Comparison of ENCODE assay signal across 15 mouse cellular contexts in the genomic region with DNA sequence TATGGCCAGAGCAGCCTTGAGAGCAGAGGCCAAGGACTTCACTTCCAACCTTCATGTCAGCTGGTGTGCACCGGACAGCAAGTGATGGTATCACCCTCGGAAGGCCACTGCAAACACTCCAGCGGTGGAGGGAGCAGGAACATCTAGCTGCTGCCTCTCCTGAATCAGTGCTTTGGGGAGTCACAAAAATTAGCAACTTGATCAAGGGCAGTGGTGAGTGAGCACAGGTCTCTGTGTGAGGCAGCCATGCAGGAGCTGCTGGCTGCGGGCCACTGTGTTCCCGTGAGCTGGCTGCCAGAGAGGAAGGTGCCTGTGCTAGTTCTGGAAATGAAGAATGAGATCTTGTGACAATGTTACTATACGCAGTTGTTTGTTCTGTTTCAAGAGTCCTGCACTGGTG. TPM values are rescaled to one million over a fixed set of nuclear protein-coding genes. Genes with fewer than 3 reads are reported as not detected.
DNase-seq lines count a peak whose midpoint lies in the region; ATAC-seq and TF ChIP-seq lines count a peak whose summit lies in the region.
"Had no signal": no experiment of that assay in that cellular context is flagged by ENCODE, and none has a peak within 500 bp of the region (broad histone marks: within the 10 kb centered on the region; RNA-seq: fewer than 3 reads in every experiment).

No protein-coding gene starts in this region.

- no peak overlapping the region for H3K4me2 ChIP-seq in kidney, embryonic 16.5 days (replicated peaks; ENCODE audit: low read depth, low read length)
- no peak overlapping the region for H3K4me2 ChIP-seq in forebrain, embryonic 12.5 days
- H3K4me2 ChIP-seq: embryonic facial prominence, embryonic 12.5 days; intestine, embryonic 15.5 days; limb, embryonic 12.5 days; liver, embryonic 15.5 days; midbrain, embryonic 11.5 days; neural tube, embryonic 15.5 days had no signal

- TF ChIP-seq POLR2A in kidney, adult 2 months (IDR thresholded peaks at IDR 0.05; ENCODE audit: low read depth, low read length) = no peak
- no peak for TF ChIP-seq POLR2A in testis, adult 2 months (IDR thresholded peaks at IDR 0.05; ENCODE audit: control insufficient read depth, low read depth, low read length)

- H3K9ac ChIP-seq in kidney, embryonic 16.5 days (replicated peaks; ENCODE audit: low read length) = no peak overlapping the region
- no peak overlapping the region for H3K9ac ChIP-seq in forebrain, embryonic 12.5 days
- H3K9ac ChIP-seq: embryonic facial prominence, embryonic 12.5 days; intestine, embryonic 15.5 days; limb, embryonic 12.5 days; liver, embryonic 15.5 days; neural tube, embryonic 15.5 days had no signal

- ATAC-seq in cerebellum, adult (ENCODE audit: insufficient number of reproducible peaks, low FRiP score, low TSS enrichment) = no peak
- no peak for ATAC-seq in kidney, embryonic 16.5 days (ENCODE audit: low FRiP score, low TSS enrichment)
- no peak for ATAC-seq in inflammation-experienced regulatory T-cells, adult 6 months
- ATAC-seq in forebrain, embryonic 12.5 days (ENCODE audit: low FRiP score) = no peak
- ATAC-seq: activated CD4-positive, CD25-positive, alpha-beta regulatory T cell, adult 4 months; intestine, embryonic 15.5 days had no signal

- intact Hi-C loops in heart, postnatal 10 days (cut with DNase I) = no loop called here

- H3K27me3 ChIP-seq in kidney, adult 2 months (replicated peaks; ENCODE audit: control insufficient read depth, insufficient read depth, low read length) = no peaks in the 10 kb centered on the region
- H3K27me3 ChIP-seq in kidney, embryonic 16.5 days (ENCODE audit: insufficient read depth, low read length) = no peaks in the 10 kb centered on the region
- no peaks in the 10 kb centered on the region for H3K27me3 ChIP-seq in testis, adult 2 months (ENCODE audit: control insufficient read depth, insufficient read depth, low read length)
- no peaks in the 10 kb centered on the region for H3K27me3 ChIP-seq in forebrain, embryonic 12.5 days
- H3K27me3 ChIP-seq: embryonic facial prominence, embryonic 12.5 days; intestine, embryonic 15.5 days; limb, embryonic 12.5 days; liver, embryonic 15.5 days; neural tube, embryonic 15.5 days had no signal

- no peaks in the 10 kb centered on the region for H3K36me3 ChIP-seq in kidney, adult 2 months (ENCODE audit: control insufficient read depth, insufficient read depth, low read length)
- no peaks in the 10 kb centered on the region for H3K36me3 ChIP-seq in kidney, embryonic 16.5 days (ENCODE audit: insufficient read depth, low read length)
- H3K36me3 ChIP-seq in testis, adult 2 months (ENCODE audit: control insufficient read depth, insufficient read depth, low read length) = no peaks in the 10 kb centered on the region
- 0 out of 2 replicates have a peak, but pooled peaks cover 3% of the 10 kb centered on the region for H3K36me3 ChIP-seq in forebrain, embryonic 12.5 days (replicated peaks)
- H3K36me3 ChIP-seq: embryonic facial prominence, embryonic 12.5 days; intestine, embryonic 15.5 days; liver, embryonic 15.5 days; neural tube, embryonic 15.5 days had no signal

- no peak overlapping the region for H3K4me3 ChIP-seq in kidney, adult 2 months (ENCODE audit: insufficient read depth, low read depth, low read length)
- H3K4me3 ChIP-seq in kidney, embryonic 16.5 days (ENCODE audit: low read length) = no peak overlapping the region
- peak overlapping the region; percentile 31; the same call in 1 of the 2 replicates for H3K4me3 ChIP-seq in testis, adult 2 months (ENCODE audit: control insufficient read depth, low read depth, low read length)
- H3K4me3 ChIP-seq in forebrain, embryonic 12.5 days (replicated peaks) = no peak overlapping the region
- H3K4me3 ChIP-seq: embryonic facial prominence, embryonic 12.5 days; intestine, embryonic 15.5 days; limb, embryonic 12.5 days; liver, embryonic 15.5 days; neural tube, embryonic 15.5 days had no signal

- H3K9me3 ChIP-seq in kidney, embryonic 16.5 days (ENCODE audit: low read length) = no peaks in the 10 kb centered on the region
- 0 out of 2 replicates have a peak, but pooled peaks cover 8% of the 10 kb centered on the region for H3K9me3 ChIP-seq in forebrain, embryonic 12.5 days
- H3K9me3 ChIP-seq: embryonic facial prominence, embryonic 12.5 days; intestine, embryonic 15.5 days; liver, embryonic 15.5 days; neural tube, embryonic 15.5 days had no signal

- 58% methylated on average over 6 of the region's 6 CpGs for WGBS in kidney, adult 2 months
- WGBS in kidney, embryonic 16.5 days = 84% methylated on average over 6 of the region's 6 CpGs
- WGBS in forebrain, embryonic 12.5 days = 90% methylated on average over 6 of the region's 6 CpGs

- no peaks in the 10 kb centered on the region for H3K4me1 ChIP-seq in kidney, adult 2 months (ENCODE audit: control insufficient read depth, insufficient read depth, low read length)
- no peaks in the 10 kb centered on the region for H3K4me1 ChIP-seq in kidney, embryonic 16.5 days (ENCODE audit: insufficient read depth, low read length)
- no peaks in the 10 kb centered on the region for H3K4me1 ChIP-seq in testis, adult 2 months (ENCODE audit: control insufficient read depth, insufficient read depth, low read length)
- H3K4me1 ChIP-seq in forebrain, embryonic 12.5 days = no peaks in the 10 kb centered on the region
- H3K4me1 ChIP-seq: intestine, embryonic 15.5 days; liver, embryonic 15.5 days; neural tube, embryonic 15.5 days had no signal

- TF ChIP-seq CTCF in kidney, adult 2 months (conservative IDR thresholded peaks at IDR 0.05; ENCODE audit: insufficient read depth, insufficient read length, low read depth, low read length) = no peak
- no peak for TF ChIP-seq CTCF in testis, adult 2 months (IDR thresholded peaks at IDR 0.05; ENCODE audit: control insufficient read depth, insufficient read depth, insufficient replicate concordance, low read depth, low read length)

- H3K27ac ChIP-seq in kidney, adult 2 months (ENCODE audit: insufficient read depth, low read depth, low read length) = no peak overlapping the region
- H3K27ac ChIP-seq in kidney, embryonic 16.5 days (ENCODE audit: low read length) = no peak overlapping the region
- H3K27ac ChIP-seq in testis, adult 2 months (ENCODE audit: control insufficient read depth, insufficient read depth, low read depth, low read length) = no peak overlapping the region
- no peak overlapping the region for H3K27ac ChIP-seq in forebrain, embryonic 12.5 days
- H3K27ac ChIP-seq: embryonic facial prominence, embryonic 12.5 days; intestine, embryonic 15.5 days; limb, embryonic 12.5 days; liver, embryonic 15.5 days; neural tube, embryonic 15.5 days had no signal

- peak; percentile 49 to 57 for DNase-seq in cerebellum, postnatal 14 days
- DNase-seq in kidney, adult 2 months = peak; percentile 49
- peak; percentile 67 to 77 for DNase-seq in heart, postnatal 10 days

RNA-seq across cellular contexts. Expression of gene Pcolce2, which starts 16.0 kb away (rescaled TPM):
- polyA plus RNA-seq in kidney, adult 2 months (2012; rRNA removed) = 0.78 and 0.90 TPM in 2 replicates
- polyA plus RNA-seq in kidney, embryonic 16.5 days (2015; fragmentation: Nextera tagmentation; extraction: Ambion mirVana) = 1.00 and 1.3 TPM in 2 replicates
- 10 to 100 TPM; 27.3 to 29.3 TPM for total RNA-seq in heart, postnatal 10 days (2021)
- polyA plus RNA-seq in testis, adult 2 months (2012; rRNA removed) = 0.30 and 0.37 TPM in 2 replicates
- under 1 TPM in 2 of 3 experiments, not detected in 1; 0.16 to 0.19 TPM for polyA plus RNA-seq in inflammation-experienced regulatory T-cells, adult 6 months (2017; shearing (Covaris generic))
- 2.6 and 3.4 TPM in 2 replicates for polyA plus RNA-seq in forebrain, embryonic 12.5 days (2016; fragmentation: Nextera tagmentation; extraction: Ambion mirVana)
